Mouse (Mus musculus): ENCODE results near the gene Ptpre. TPM values are rescaled to one million over a fixed set of nuclear protein-coding genes. Genes with fewer than 3 reads are reported as not detected.
A peak's percentile ranks its signal among the peaks of the same experiment; 100 is the strongest.
"Not testable (repeated sequence)": the region's sequence is repeated elsewhere in the genome, so short reads cannot be mapped to it uniquely, and the experiment has no call there.

Ptpre gene
- total RNA-seq (2021) = 10 to 100 TPM in 1 of 2 experiments, 1 to 10 TPM in 1; 8.2 to 10.6 TPM
- long read RNA-seq, experiment 1, full-length matches to known transcripts = 10 of 14 reads
- long read RNA-seq, experiment 1, partial matches to known transcripts = 1 of 14 reads
- long read RNA-seq, experiment 1, other reads (novel, unspliced or antisense) = 3 of 14 reads
- long read RNA-seq, experiment 2, full-length matches to known transcripts = 3 of 7 reads
- long read RNA-seq, experiment 2, partial matches to known transcripts = 1 of 7 reads
- long read RNA-seq, experiment 2, other reads (novel, unspliced or antisense) = 3 of 7 reads

DNA sequence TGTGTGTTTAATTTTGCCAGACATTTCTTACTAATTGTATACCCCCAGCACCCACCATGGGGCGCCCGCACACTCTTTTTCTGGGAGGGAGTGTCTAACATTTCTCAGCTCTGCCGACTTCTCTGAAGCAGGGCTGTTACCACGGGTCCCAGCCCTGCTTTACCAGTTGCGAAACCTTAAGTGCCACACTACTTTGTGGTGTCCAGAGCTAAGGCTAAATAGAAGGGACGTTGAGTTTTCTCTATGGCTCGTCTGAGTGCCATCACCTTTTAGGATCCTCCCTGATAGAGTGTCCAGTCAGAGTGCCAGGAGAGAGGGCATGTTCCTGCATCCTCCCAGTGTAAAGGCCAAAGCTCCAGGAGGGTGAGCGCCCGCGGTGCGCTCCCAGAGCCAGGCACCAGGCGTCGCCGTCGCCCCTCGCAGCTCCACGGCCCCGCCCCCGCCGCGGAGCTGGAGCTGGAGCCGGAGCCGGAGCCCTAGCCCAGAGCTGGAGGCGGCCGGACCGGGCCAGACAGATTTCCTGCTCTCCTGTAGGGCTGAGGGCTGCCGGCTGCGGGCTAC, at the start of gene Ptpre:
Gene Ptpre, plus strand, starts transcription at position 141 of the 561 bp plus-strand sequence.
- peak; percentile 91 for DNase-seq

DNA sequence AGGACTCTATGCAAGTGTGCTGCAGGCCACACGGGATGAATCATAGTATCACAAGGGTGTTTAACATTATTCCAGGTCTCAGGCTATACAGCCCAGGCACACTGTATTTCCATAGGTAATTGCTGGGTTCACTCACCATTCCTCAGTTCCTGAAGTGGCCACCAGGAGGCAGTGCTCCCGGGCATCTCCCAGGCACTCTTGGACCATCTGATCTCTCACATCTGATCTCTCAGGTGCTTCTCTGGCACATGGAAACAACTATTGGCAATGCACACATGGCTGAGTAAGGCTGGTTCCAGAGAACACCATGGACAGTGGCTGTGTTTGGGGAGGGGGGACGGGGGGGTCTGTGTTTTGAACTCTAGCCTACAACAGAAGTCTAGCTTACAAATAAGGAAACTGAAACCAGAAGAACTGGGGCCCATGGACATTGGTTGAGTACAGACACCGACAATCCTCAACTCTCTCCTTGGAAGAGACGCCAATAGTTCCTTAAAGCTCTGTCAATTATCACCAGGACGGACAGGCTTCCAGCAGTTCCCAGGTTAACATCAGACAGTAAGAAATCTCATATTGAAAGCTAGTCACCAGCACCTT, 49.0 kb upstream of the Ptpre start:
- DNase-seq = peak; percentile 31

DNA sequence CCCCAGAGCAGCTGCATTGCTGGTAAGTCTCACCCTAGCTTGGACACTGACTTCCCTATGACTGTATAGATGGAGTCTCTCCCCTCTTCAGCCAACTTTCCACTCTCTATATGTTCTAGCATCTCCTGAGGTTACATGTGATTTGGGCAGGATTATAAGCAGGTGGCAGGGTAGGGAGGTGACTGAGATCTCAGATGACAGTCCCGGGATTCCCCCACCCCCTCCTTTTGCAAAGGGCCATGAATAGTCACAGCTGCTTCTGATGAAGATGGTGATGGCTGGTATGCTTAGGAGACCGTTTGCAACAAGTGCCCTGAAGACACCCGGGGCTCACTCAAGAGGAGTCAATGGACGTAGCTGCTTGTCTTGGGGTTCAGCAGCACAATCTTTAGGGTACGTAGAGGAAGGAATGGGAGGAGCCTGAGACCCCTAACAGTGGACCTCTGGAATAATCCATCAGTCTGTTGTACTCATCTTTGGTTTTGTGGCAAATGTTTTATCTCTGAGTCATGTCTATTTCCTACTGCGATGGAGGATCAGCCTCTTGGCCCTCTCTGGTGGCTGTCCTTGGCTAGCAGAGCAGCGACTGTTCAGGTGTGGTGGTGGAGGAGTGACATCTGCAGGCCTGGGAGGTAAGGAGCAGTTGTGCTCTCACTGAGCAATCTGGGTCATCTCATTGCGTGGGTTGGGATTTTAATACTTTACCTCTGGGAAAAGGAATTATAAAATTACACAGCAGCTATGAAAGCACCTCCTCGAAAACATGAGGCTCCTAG, 47.4 kb upstream of the Ptpre start:
- no peak for DNase-seq

GRCm38 (mm10) chr7:135490500-135490886, 46.8 kb upstream of the Ptpre start:
- DNase-seq = no peak

DNA sequence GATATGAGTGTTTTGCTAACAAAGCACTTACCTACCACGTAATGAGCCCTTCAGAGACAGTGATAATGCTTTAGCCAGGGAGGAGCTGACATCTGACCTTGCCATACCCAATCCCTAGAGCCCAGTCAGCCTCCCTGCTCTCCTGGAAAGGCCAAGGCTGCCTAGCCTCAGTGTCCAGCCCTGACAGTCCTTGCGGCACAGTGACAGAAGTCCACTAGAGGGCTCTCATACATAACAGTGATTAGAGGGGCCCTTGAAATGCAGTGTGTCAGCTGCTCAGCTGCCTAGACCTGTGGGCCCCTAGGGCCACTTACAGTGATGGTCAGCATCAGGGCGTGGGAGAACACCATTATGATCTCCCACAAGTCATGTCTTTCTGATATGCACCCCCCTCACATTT, 42.0 kb upstream of the Ptpre start:
- no peak for DNase-seq

- no peak for DNase-seq
Measured at GRCm38 (mm10) chr7:135498565-135499186, 38.6 kb upstream of the Ptpre start.

DNA sequence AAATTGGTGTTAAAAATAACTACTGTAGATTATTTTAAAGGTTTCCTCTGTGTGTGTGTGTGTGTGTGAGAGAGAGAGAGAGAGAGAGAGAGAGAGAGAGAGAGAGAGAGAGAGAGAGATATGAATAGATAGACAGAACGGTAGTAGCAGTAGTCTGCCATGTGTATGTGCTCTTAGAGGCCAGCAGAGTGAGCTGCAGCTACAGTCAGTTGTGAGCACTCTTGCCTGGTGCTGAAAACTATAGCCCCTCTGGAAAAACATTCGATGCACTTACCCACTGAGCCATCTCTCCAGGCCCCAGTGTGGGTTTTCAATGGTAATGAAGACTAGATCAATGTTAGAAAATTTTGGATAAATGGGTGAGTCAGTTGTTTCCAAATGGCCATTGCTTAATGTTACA, 37.9 kb upstream of the Ptpre start:
- no peak for DNase-seq

DNA sequence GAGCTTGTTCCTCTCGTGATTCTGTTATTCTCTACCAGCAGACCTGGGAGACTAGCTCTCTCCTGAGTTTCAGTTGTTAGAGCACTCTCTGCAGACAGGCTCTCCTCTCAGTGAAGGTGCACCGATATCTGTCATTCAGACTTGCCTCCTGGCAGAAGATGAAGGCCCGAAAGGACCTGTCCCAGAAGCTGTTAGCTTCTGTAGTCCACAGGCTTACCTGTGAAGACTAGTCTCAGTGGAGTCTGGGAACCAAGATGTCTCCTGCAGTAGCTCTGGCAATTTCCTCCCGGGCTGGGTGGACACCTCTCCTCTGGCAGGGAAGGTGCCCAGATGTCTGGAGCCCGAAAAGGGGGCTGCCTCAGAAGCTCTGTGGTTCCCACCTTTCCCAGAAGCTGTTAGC, 30.8 kb upstream of the Ptpre start:
- DNase-seq = not testable (repeated sequence)

DNA sequence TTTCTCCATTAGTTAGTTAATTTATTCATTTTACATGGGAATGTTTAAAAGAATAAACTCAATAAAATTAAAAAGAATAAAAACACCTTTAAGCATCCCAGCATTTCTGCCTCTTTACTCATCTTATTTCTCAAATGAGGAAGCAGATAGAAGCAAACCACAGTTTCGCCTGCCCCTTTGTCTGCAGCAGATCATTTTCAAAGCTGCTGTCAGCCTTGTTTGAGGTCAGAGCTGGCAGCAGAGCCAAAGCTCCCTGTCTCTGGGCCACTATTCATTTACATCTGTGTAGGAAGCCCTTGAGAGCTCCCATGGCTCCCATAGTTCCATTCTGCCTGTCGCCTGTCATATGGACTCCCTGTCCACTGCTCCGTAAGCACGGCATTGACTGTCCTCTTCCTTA, 28.7 kb upstream of the Ptpre start:
- no peak for DNase-seq

GRCm38 (mm10) chr7:135509272-135509671, 28.0 kb upstream of the Ptpre start:
- DNase-seq = no peak

- DNase-seq = no peak
Measured at GRCm38 (mm10) chr7:135510431-135510830, 26.9 kb upstream of the Ptpre start.

DNA sequence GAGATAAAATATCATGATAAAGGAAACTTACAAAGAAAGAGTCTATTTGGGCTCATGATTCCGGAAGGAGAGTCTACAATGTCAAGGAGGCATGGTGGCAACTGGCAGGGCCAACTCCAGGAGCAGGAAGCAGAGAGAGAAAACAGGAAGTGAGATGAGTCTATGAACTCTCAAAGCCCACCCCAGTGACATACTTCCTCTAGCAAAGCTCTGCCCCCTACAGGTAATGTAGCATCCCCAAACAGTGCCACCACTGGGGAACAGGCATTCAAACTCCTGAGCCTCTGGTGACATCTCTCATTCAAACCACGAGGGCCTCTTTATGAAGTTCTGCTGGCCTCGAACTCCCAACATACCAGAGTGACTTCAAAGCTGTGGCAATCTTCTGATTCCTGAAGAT, 25.6 kb upstream of the Ptpre start:
- DNase-seq = no peak

DNA sequence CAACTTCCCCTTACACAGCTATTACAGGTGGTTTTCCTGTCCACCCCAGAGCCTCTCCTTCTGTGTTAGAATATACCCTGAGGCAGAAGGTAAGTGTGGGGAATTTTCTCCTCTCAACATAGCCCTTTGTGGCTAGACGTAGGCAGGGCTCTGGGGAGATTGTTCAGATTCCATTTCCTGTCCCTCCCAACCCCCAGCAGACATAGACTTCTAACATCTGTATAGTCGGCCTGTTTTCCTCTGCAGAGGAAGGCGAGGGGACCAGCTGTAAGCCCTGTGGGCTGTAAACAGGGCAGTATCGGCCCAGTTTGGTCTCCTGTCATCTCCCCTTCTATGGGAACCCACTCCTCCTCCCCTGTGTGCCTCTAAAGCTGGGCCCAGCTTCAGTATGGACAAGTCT, 20.1 kb upstream of the Ptpre start:
- no peak for DNase-seq

- DNase-seq = no peak
Measured at GRCm38 (mm10) chr7:135520241-135520640, 17.0 kb upstream of the Ptpre start.

DNA sequence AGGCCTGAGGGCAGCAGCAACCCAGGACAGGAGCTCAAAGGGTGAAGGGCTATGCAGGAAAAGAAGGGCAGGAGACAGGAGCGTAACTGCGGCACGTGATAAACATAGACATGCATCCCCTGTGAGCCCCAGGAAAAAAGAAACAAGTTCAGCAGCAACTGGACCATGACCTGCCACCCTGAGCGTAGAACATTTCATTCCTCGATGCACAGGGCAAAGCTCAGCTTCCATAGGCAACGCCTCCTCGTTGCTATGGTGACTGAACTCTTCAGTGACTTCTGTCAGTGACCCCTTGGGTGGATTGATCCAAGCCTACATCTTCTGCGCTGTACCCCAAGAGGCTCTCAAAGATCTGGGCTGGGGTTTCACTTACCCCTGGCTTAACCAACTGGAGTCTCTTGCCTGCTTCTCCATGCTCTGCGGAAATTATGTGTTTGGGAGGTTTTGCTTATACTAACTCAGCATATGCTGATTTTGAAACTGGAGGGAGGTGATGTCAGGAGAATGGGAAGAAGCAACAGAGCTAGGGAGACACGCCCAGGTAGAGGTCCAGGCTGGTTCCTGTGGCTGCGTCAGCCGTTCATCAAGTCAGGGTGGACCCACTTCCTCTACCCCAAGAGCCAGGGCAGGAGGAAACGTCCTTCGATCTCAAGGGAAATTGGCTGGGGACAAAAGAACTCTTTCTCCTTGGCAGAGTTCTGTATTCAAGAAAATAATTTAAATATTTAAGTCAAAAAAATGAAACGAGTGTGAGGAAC, 15.3 kb upstream of the Ptpre start:
- no peak for DNase-seq

GRCm38 (mm10) chr7:135523981-135524380, 13.3 kb upstream of the Ptpre start:
- no peak for DNase-seq

- DNase-seq = no peak
Measured at GRCm38 (mm10) chr7:135524424-135524967, 12.8 kb upstream of the Ptpre start.

- no peak for DNase-seq
Measured at GRCm38 (mm10) chr7:135526574-135527152, 10.6 kb upstream of the Ptpre start.

GRCm38 (mm10) chr7:135527169-135527568, 10.1 kb upstream of the Ptpre start:
- no peak for DNase-seq

GRCm38 (mm10) chr7:135528515-135528914, 8.8 kb upstream of the Ptpre start, which contains the start of gene Clrn3:
Gene Clrn3, minus strand, starts transcription at chr7:135528654.
- DNase-seq = no peak

DNA sequence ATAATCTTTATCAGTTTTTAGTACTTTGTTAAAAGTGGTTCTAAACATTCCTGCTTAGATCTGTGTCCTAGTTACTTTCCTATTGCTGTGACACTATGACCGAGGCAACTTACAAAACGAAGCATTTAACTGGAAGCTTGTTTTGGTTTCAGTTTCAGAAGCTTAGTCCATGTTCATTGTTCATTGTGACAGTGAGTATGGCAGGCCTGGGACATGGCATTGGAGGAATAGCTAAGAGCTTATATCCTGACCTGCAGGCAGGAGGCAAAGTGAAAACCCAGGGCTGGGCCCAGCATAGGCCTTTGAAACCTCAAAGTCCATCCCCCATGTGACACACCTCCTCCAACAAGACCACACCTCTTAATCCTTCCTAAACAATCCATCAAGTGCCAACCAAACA, 8.2 kb upstream of the Ptpre start:
- DNase-seq = no peak

All from gastrocnemius, postnatal 10 days (tissue).